Mouse (Mus musculus) liver, embryonic 14.5 days (tissue): Measurements from ENCODE around the gene Fzr1.

Experiments used
- CTCF ChIP-seq: IDR thresholded peaks from 2 replicates; pipeline ENCODE4 v1.5.1; 2016; ENCODE audit warnings: antibody characterized with exemption, low read depth, control low read depth
- EP300 ChIP-seq: IDR thresholded peaks from 2 replicates; pipeline ENCODE4 v1.6.1; 2016; ENCODE audit warnings: antibody characterized with exemption, low read depth

GRCm38 (mm10) chr10:81375322-81375721 lies 3.0 kb downstream of the Fzr1 start:
- TF ChIP-seq CTCF (no peak), EP300 (no peak)
